Mouse (Mus musculus) megakaryocyte-erythroid progenitor cell, adult 5-6 weeks (primary cell): Measurements from ENCODE around the gene Wrap53. TPM values are rescaled to one million over a fixed set of nuclear protein-coding genes. Genes with fewer than 3 reads are reported as not detected.
A peak's percentile ranks its signal among the peaks of the same experiment; 100 is the strongest.

Experiments
- ATAC-seq: replicated peaks from 2 replicates; pipeline ENCODE4 v1.8.0; 2016; ENCODE audit warnings: mild to moderate bottlenecking, inconsistent platforms; ENCODE audit not compliant: severe bottlenecking, poor library complexity, low FRiP score, low TSS enrichment
- total RNA-seq, 2 experiments: library from RNA; stranded (forward) in 1 of 2; stranded (reverse) in 1 of 2; fragments of 200-1000, 215-1000 nt in 1 of 2; fragments of >200 nt in 1 of 2; fragmentation: Nextera tagmentation in 1 of 2; gene quantifications; 2 replicates each; pipeline ENCODE4 v1.2.3; 2014 to 2017

The Wrap53 gene
- total RNA-seq, 2 experiments from 2014 or later = 14.5 to 36.5 TPM

- ATAC-seq = peak; percentile 68
These were observed 682 bp downstream of the Wrap53 start for GRCm38 (mm10) chr11:69579128-69580017.

GRCm38 (mm10) chr11:69578301-69578700 lies 1.8 kb downstream of the Wrap53 start:
- ATAC-seq = no peak

GRCm38 (mm10) chr11:69576307-69576706 lies 3.7 kb downstream of the Wrap53 start:
- ATAC-seq = no peak

GRCm38 (mm10) chr11:69575220-69575619 lies 4.8 kb downstream of the Wrap53 start:
- ATAC-seq = 0 out of 2 replicates have a peak, but pooled peaks have one; percentile 24

- no peak for ATAC-seq
These were observed 14.9 kb downstream of the Wrap53 start for GRCm38 (mm10) chr11:69565131-69565530.

GRCm38 (mm10) chr11:69564391-69564790 lies 15.7 kb downstream of the Wrap53 start:
- ATAC-seq = no peak

GRCm38 (mm10) chr11:69563373-69563772 lies 16.7 kb downstream of the Wrap53 start:
- ATAC-seq = no peak

- ATAC-seq = no peak
These were observed 18.9 kb downstream of the Wrap53 start for GRCm38 (mm10) chr11:69560896-69561854.

GRCm38 (mm10) chr11:69559851-69560765 lies 19.9 kb downstream of the Wrap53 start, which contains the start of gene Efnb3:
Efnb3 (minus strand) TSS chr11:69560205.
- no peak for ATAC-seq

GRCm38 (mm10) chr11:69559183-69559582 lies 20.9 kb downstream of the Wrap53 start:
- no peak for ATAC-seq

GRCm38 (mm10) chr11:69558756-69559155 lies 21.3 kb downstream of the Wrap53 start:
- ATAC-seq = no peak

GRCm38 (mm10) chr11:69557381-69557958 lies 22.6 kb downstream of the Wrap53 start:
- ATAC-seq = no peak

GRCm38 (mm10) chr11:69554539-69555140 lies 25.4 kb downstream of the Wrap53 start:
- ATAC-seq = no peak

- ATAC-seq = no peak
These were observed 26.7 kb downstream of the Wrap53 start for GRCm38 (mm10) chr11:69553341-69553721.

- ATAC-seq = no peak
These were observed 27.3 kb downstream of the Wrap53 start for GRCm38 (mm10) chr11:69552622-69553340.

GRCm38 (mm10) chr11:69551310-69551709 lies 28.7 kb downstream of the Wrap53 start:
- no peak for ATAC-seq

- ATAC-seq = no peak
These were observed 30.9 kb downstream of the Wrap53 start, which contains the start of gene Dnah2 for GRCm38 (mm10) chr11:69549060-69549656. Dnah2 (minus strand) TSS chr11:69549110.
